Mouse (Mus musculus) myocyte (in vitro differentiated cells): Measurements from ENCODE around the gene H2-T24. TPM values are rescaled to one million over a fixed set of nuclear protein-coding genes. Genes with fewer than 3 reads are reported as not detected.
"Not testable (repeated sequence)": the region's sequence is repeated elsewhere in the genome, so short reads cannot be mapped to it uniquely, and the experiment has no call there.

Experiments used
- H3K27me3 ChIP-seq: one replicate; pipeline ENCODE4 v1.6.1; 2011; ENCODE audit not compliant: control insufficient read depth, insufficient read depth, insufficient read length
- H3K36me3 ChIP-seq: one replicate; pipeline ENCODE4 v1.6.1; 2011; ENCODE audit not compliant: control insufficient read depth, insufficient read depth
- H3K4me2 ChIP-seq: one replicate; pipeline ENCODE4 v1.6.1; 2011; ENCODE audit warnings: low read depth, control low read depth
- H3K4me3 ChIP-seq: one replicate; pipeline ENCODE4 v1.5.1; 2011; ENCODE audit warnings: mild to moderate bottlenecking, control low read depth, moderate library complexity
- H3K79me2 ChIP-seq: one replicate; pipeline ENCODE4 v1.6.1; 2011; ENCODE audit not compliant: control insufficient read depth, insufficient read depth
- H3ac ChIP-seq: one replicate; pipeline ENCODE4 v1.6.1; 2011; ENCODE audit not compliant: control insufficient read depth, insufficient read length
- CEBPB ChIP-seq: IDR thresholded peaks from 2 replicates; pipeline ENCODE4 v1.6.1; 2011; ENCODE audit warnings: mild to moderate bottlenecking, moderate library complexity; ENCODE audit not compliant: poor library complexity, insufficient read depth, severe bottlenecking
- E2F4 ChIP-seq: IDR thresholded peaks from one replicate; pipeline ENCODE4 v1.6.1; 2011; ENCODE audit warnings: mild to moderate bottlenecking, control low read depth, moderate library complexity; ENCODE audit not compliant: insufficient read depth
- MAX ChIP-seq: IDR thresholded peaks from one replicate; pipeline ENCODE4 v1.6.1; 2011; ENCODE audit warnings: low read depth, mild to moderate bottlenecking, control low read depth
- MYOD1 ChIP-seq, 3 experiments: IDR thresholded peaks; one replicate each; pipeline ENCODE4 v1.6.1; 2011; ENCODE audit warnings: control low read depth in 2 of 3, low read depth in 2 of 3, mild to moderate bottlenecking in 2 of 3, moderate library complexity in 1 of 3; ENCODE audit not compliant: insufficient read length in 2 of 3, control insufficient read depth in 1 of 3
- MYOG ChIP-seq, 3 experiments: IDR thresholded peaks; one replicate each; pipeline ENCODE4 v1.6.1; 2011; ENCODE audit warnings: control low read depth in 2 of 3, low read depth in 2 of 3, mild to moderate bottlenecking in 2 of 3; ENCODE audit not compliant: insufficient read length in 2 of 3, control insufficient read depth in 1 of 3, insufficient read depth in 1 of 3
- POLR2A ChIP-seq: IDR thresholded peaks from one replicate; pipeline ENCODE4 v1.6.1; 2011; ENCODE audit warnings: low read depth, mild to moderate bottlenecking, control low read depth, moderate library complexity; ENCODE audit not compliant: insufficient read length
- POLR2AphosphoS2 ChIP-seq: IDR thresholded peaks from one replicate; pipeline ENCODE4 v1.6.1; 2011; ENCODE audit warnings: low read depth, control low read depth; ENCODE audit not compliant: insufficient read length
- REST ChIP-seq: IDR thresholded peaks from one replicate; pipeline ENCODE4 v1.6.1; 2011; ENCODE audit warnings: mild to moderate bottlenecking, control low read depth, moderate library complexity; ENCODE audit not compliant: insufficient read depth, insufficient read length
- SRF ChIP-seq: IDR thresholded peaks from one replicate; pipeline ENCODE4 v1.6.1; 2011; ENCODE audit warnings: low read depth; ENCODE audit not compliant: control insufficient read depth, insufficient read length
- TCF12 ChIP-seq: IDR thresholded peaks from one replicate; pipeline ENCODE4 v1.6.1; 2011; ENCODE audit warnings: mild to moderate bottlenecking, control low read depth; ENCODE audit not compliant: poor library complexity, insufficient read depth, severe bottlenecking
- TCF3 ChIP-seq: IDR thresholded peaks from one replicate; pipeline ENCODE4 v1.6.1; 2011; ENCODE audit warnings: low read depth, control low read depth; ENCODE audit not compliant: insufficient read length
- USF1 ChIP-seq: IDR thresholded peaks from one replicate; pipeline ENCODE4 v1.6.1; 2011; ENCODE audit warnings: low read depth, mild to moderate bottlenecking, control low read depth, moderate library complexity
- polyA plus RNA-seq: library from polyadenylated mRNA; unstranded; fragments of >200 nt; fragmentation: generic; extraction: Trizol; gene quantifications from one replicate; pipeline ENCODE4 v1.2.1, GENCODE M21; 2012; ENCODE audit warnings: missing spikeins

Gene H2-T24
- polyA plus RNA-seq, 1 experiment = 0.47 TPM

GRCm38 (mm10) chr17:36017046-36017445, 3.3 kb downstream of the H2-T24 start:
- Histone ChIP-seq H3ac (no peak overlapping the region), H3K79me2 (peaks cover 64% of the 10 kb centered on the region), H3K27me3 (no peaks in the 10 kb centered on the region), H3K36me3 (peaks cover 3% of the 10 kb centered on the region), H3K4me3 (no peak overlapping the region), H3K4me2 (no peak overlapping the region)
- TF ChIP-seq CEBPB (no peak), USF1 (no peak), MYOG (IDR thresholded peaks at IDR 0.05; ENCODE audit: control insufficient read depth in 1 of 3, insufficient read depth in 1 of 3, insufficient read length in 2 of 3, low read depth in 2 of 3) (no peak), MAX (no peak), SRF (no peak), E2F4 (no peak), POLR2A (no peak), TCF12 (no peak), MYOD1 (IDR thresholded peaks at IDR 0.05; ENCODE audit: control insufficient read depth in 1 of 3, insufficient read length in 2 of 3, low read depth in 2 of 3) (no peak), TCF3 (no peak), POLR2AphosphoS2 (no peak), REST (no peak)

DNA sequence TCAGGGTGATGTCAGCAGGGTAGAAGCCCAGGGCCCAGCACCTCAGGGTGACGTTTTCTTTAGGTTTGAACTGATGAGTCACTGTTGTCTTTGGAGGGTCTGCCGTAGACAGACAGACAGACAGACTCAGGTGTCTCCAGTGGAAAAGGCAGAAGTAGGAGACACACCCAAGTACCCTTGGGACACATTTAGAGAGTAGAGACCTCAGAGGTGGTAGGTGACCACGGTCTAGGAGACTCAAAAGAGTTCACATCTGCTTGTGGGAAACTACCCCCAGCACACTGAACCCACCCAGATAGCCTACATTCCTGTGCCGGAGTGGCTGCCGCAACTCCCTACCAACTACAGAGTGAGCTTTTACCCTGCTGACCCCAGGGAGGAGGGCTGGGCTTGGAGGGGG, 5.4 kb downstream of the H2-T24 start:
- no peaks in the 10 kb centered on the region for H3K27me3 ChIP-seq
- peaks cover 49% of the 10 kb centered on the region for H3K79me2 ChIP-seq
- no peak for TF ChIP-seq TCF3
- TF ChIP-seq SRF = no peak
- TF ChIP-seq TCF12 = no peak
- no peak for TF ChIP-seq MYOG (IDR thresholded peaks at IDR 0.05; ENCODE audit: control insufficient read depth in 1 of 3, insufficient read depth in 1 of 3, insufficient read length in 2 of 3, low read depth in 2 of 3)
- no peak for TF ChIP-seq CEBPB
- TF ChIP-seq POLR2A = no peak
- no peak for TF ChIP-seq MAX
- TF ChIP-seq E2F4 = no peak
- TF ChIP-seq REST = no peak
- TF ChIP-seq USF1 = no peak
- no peak for TF ChIP-seq MYOD1 (IDR thresholded peaks at IDR 0.05; ENCODE audit: control insufficient read depth in 1 of 3, insufficient read length in 2 of 3, low read depth in 2 of 3)
- no peak for TF ChIP-seq POLR2AphosphoS2
- no peak overlapping the region for H3ac ChIP-seq
- no peak overlapping the region for H3K4me3 ChIP-seq
- H3K36me3 ChIP-seq = peaks cover 3% of the 10 kb centered on the region
- no peak overlapping the region for H3K4me2 ChIP-seq

DNA sequence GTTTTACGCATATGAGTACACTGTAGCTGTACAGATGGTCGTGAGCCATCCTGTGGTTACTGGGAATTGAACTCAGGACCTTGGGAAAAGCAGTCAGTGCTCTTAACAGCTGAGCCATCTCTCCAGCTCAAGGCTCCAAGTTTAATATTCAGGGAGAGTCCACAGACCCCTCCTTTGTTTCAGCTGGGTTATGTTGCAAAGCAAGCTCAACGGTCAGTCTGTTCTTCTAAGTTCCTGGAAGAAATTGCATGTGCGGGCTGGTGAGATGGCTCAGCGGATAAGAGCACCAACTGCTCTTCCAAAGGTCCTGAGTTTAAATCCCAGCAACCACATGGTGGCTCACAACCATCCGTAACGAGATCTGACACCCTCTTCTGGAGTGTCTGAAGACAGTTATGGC, 16.0 kb downstream of the H2-T24 start:
- H3K4me3 ChIP-seq, H3K36me3 ChIP-seq, H3K4me2 ChIP-seq, H3ac ChIP-seq, H3K27me3 ChIP-seq: not testable (repeated sequence)
- H3K79me2 ChIP-seq = peaks cover 58% of the 10 kb centered on the region

GRCm38 (mm10) chr17:36003331-36003730, 17.0 kb downstream of the H2-T24 start:
- Histone ChIP-seq H3K36me3 (no peaks in the 10 kb centered on the region), H3ac (no peak overlapping the region), H3K4me2 (no peak overlapping the region), H3K4me3 (no peak overlapping the region), H3K27me3 (no peaks in the 10 kb centered on the region), H3K79me2 (peaks cover 68% of the 10 kb centered on the region)
- TF ChIP-seq REST = no peak
- no peak for TF ChIP-seq USF1
- no peak for TF ChIP-seq MYOD1 (IDR thresholded peaks at IDR 0.05; ENCODE audit: control insufficient read depth in 1 of 3, insufficient read length in 2 of 3, low read depth in 2 of 3)
- TF ChIP-seq POLR2A = no peak
- TF ChIP-seq E2F4 = no peak
- no peak for TF ChIP-seq TCF3
- TF ChIP-seq MYOG (IDR thresholded peaks at IDR 0.05; ENCODE audit: control insufficient read depth in 1 of 3, insufficient read depth in 1 of 3, insufficient read length in 2 of 3, low read depth in 2 of 3) = no peak
- TF ChIP-seq CEBPB = no peak
- no peak for TF ChIP-seq SRF
- TF ChIP-seq POLR2AphosphoS2 = no peak
- TF ChIP-seq MAX = no peak

- Histone ChIP-seq H3K4me2 (peak overlapping the region; percentile 49), H3K27me3 (no peaks in the 10 kb centered on the region), H3K36me3 (no peaks in the 10 kb centered on the region), H3ac (no peak overlapping the region), H3K79me2 (peaks cover 80% of the 10 kb centered on the region), H3K4me3 (no peak overlapping the region)
- TF ChIP-seq TCF3 = no peak
- peak in 1 of 3 experiments; percentile 9 for TF ChIP-seq MYOD1 (IDR thresholded peaks at IDR 0.05; ENCODE audit: control insufficient read depth in 1 of 3, insufficient read length in 2 of 3, low read depth in 2 of 3)
- TF ChIP-seq E2F4 = no peak
These were observed 18.4 kb downstream of the H2-T24 start for GRCm38 (mm10) chr17:36001966-36002365.
